Mouse (Mus musculus) cerebellum, postnatal 25 days (tissue): ENCODE results near the gene Cep128.
"Not testable (repeated sequence)": the region's sequence is repeated elsewhere in the genome, so short reads cannot be mapped to it uniquely, and the experiment has no call there.

Experiments used
- DNase-seq, 2 experiments: peaks; one replicate each; pipeline ENCODE4 v3.0.0; 2021; ENCODE audit warnings: mixed read lengths in 2 of 2

The Cep128 gene

DNA sequence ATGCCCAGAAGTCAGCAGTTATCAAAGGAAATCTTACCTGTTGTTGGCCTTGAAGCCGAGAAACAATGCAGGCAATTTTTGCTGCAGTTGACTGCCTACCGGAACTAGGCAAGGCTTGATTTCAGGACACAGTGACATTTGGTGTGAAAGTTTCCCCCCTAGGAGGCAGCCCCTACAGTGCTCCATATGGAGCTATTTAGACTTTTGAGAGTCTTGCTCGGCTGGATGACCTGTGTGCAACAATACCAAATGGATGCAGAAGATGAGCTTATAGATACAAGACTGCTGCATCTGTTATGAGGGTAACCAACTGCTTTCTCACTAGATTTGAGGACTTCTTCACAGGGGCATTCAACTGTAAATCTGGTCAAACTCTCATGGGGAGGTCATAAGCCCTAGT, 331.9 kb downstream of the Cep128 start:
- peak; percentile 55 to 58 for DNase-seq

GRCm38 (mm10) chr12:91050593-91051325, 333.4 kb downstream of the Cep128 start:
- peak; percentile 86 to 88 for DNase-seq

DNA sequence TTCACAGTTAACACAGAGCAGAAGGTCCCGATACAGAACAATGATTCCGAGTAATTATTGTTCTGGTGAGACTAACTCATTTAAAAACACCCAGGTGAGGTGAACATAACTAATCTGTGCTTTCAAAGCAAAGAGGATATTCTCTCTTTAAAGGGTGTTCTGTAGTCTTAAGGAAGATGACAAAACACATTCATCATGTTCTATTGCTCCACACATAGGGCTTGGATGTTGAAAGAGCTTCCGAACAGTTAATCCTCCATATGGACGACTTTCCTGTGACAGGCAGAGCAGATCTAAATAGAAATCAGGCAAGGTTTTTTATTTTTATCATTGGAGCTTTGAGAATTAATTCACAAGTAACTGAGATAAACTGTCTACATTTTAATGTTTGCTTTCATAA, 342.8 kb downstream of the Cep128 start:
- no peak for DNase-seq

GRCm38 (mm10) chr12:91040267-91040905, 343.8 kb downstream of the Cep128 start:
- DNase-seq, result no peak

DNA sequence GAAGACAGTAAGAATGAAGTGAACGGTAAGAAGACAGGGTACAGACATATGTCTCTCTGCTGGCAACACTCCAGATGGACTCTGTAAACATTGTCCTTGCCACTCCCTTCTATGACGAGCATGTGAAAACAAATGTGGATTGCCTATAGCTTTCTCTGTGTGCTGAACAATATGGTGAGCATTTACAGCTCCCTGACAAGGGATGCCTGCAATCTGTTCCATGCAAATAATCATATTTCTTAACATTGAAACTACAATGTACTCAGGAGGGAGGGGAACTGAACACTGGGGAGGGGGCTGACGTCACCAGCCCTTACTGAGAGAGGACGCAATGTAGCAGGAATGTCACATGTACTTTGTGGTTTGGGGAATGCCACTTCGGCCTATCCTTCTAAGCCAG, 355.1 kb downstream of the Cep128 start:
- no peak for DNase-seq

- DNase-seq, result no peak
These were observed 356.5 kb downstream of the Cep128 start for GRCm38 (mm10) chr12:91027681-91028080.

GRCm38 (mm10) chr12:91027100-91027499, 357.1 kb downstream of the Cep128 start:
- no peak for DNase-seq

- DNase-seq, result no peak
These were observed 369.1 kb downstream of the Cep128 start for GRCm38 (mm10) chr12:91015075-91015474.

DNA sequence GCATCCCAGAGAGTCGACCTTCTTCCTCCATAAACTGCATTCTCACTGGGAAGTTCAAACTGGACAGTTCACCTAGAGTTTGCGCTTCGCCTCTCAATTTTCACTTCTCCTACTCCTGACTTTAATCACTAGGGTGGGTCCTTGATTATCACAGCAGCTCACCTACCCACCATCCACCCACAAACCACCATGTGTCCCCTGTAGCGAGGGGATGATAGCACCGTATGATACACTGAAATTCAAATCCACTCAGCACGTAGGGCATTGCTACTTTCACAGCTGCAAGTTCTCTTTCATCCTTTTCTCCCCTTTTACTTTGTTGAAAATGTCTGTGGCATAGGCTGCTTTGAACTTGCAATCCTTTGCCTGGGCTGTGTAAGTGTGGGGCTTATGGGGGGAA, 371.2 kb downstream of the Cep128 start:
- no peak for DNase-seq

DNA sequence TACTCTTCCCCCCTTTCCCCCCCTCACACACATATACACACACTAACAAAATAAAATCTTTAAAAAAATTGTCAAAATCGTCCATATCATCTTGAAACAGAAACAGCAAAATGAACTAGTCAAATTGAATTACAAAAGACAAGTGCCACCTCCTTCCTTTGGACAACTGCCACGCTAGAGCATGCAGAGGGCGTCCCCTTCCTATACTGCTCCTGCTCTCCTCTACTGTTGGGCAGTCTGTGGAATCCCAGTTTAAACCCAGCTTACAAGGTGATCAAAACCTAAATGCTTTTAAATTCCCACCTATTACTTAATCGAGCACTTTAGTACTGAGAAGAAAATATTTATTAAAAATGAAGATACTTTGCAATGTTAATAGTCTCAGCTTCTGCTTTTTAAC, 372.0 kb downstream of the Cep128 start:
- DNase-seq, result no peak

GRCm38 (mm10) chr12:91008736-91009135, 375.5 kb downstream of the Cep128 start:
- DNase-seq, result no peak

GRCm38 (mm10) chr12:91008170-91008569, 376.0 kb downstream of the Cep128 start:
- DNase-seq, result no peak

GRCm38 (mm10) chr12:90997539-90997938, 386.7 kb downstream of the Cep128 start:
- peak; percentile 17 to 45 for DNase-seq

GRCm38 (mm10) chr12:90993331-90993730, 390.9 kb downstream of the Cep128 start:
- no peak for DNase-seq

DNA sequence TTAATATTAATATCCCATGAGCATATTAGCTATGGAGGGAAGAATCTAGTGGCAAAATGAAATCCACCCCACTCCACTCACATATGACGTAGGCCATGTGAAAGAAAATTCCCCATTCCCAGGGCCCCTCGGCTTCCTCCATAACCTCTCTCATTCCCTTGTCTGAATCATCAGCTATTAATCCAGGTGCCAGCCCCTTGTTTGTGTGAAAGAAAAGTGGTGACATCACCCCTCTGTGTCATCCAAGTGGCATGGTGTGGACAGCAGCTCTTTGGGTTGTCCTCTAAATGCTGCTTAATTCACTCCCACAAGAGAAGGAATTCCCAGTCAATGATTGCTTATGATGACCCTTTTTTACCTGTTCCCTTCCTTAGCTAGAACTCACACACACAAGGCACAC, 396.4 kb downstream of the Cep128 start:
- no peak for DNase-seq

DNA sequence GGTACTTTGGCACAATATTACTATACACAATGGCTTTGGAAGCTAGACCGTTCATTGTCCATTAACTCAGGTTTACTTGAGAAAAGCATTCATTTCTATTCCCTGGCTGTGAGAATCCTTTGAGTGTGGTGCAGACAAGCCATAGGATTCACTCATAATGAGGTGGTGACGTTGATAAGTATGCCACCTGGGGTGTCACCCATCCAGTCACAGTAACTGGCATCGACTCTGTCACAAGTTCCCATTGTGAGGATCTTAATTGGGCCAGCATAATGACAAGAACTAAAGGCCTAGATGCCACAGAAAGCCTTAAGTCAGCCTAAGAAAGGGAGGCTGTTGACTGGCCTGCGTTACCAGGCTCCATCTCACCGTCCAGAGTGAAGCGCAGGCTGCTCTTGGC, 396.9 kb downstream of the Cep128 start:
- no peak for DNase-seq

GRCm38 (mm10) chr12:90982018-90982417, 402.2 kb downstream of the Cep128 start:
- no peak for DNase-seq

DNA sequence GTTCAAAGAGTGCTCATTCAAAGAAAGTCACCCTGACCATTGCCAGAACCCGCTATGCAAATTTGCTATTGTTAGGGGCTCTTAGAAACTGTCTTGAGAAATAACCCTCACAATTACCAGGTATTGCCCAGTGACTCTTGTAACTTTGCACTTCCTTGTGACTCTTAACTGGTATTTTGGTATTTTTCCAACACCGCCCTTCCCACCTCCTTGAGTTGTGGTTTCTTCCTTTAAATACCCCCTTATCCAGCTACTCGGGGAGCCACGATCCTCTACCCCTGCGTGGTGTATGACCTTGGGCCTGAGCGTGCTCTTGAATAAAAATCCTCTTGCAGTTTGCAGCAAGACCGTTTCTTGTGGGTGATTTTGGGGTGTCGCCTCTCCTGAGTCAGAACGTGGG, 407.8 kb downstream of the Cep128 start:
- not testable (repeated sequence) for DNase-seq

DNA sequence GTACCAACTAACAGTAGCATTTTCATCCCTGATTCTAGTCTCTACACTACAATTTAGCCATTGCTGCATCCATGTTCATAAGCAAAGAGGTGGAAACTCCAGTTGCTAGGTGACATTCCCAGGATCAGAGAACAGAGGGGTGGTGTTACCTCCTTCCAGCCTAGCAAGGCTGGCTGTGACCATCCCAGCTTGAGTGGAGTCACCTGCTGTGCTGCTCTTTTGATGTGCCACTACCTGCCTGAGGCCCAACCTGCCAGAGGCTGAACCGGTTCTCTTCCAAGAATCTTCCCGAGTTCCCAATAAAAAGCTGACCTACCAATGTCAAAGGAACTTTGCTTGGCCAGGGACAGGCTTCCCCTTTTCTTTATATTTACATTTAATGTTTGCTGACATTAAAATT, 408.8 kb downstream of the Cep128 start:
- DNase-seq, result no peak

- DNase-seq, result no peak
These were observed 413.1 kb downstream of the Cep128 start for GRCm38 (mm10) chr12:90971156-90971555.

GRCm38 (mm10) chr12:90961386-90962017, 422.7 kb downstream of the Cep128 start:
- peak; percentile 78 to 81 for DNase-seq

DNA sequence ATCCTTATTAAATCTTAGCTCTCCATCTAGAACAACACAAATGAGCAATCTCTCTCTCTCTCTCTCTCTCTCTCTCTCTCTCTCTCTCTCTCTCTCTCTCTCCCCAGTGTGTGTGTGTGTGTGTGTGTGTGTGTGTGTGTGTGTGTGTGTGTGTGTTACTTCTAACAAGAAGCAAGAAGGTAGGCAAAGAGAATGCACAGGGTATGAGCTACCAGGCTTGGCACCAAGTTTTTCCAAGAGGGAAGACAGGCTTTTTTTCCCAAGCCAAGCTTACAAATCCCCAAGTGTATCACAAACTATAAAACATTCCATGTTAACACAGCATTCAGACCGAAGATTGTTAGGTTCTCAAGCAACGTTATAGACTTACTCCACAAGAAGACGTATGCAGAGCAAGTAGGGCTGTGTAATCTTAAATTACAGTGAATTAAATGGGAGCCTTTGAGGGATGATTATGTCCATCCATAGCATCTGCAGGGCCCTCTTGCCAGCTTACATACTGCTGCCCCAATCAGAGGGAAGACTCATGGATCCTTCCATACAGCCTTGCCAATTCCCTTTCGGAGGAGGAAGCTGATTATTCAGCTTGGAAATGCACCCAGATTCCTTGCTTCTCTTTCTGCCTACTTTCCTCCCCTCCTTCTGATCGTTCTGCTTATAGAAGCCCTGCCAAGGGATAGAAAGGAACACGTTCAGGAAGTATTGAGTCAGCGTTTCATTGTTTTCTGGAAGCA, 429.3 kb downstream of the Cep128 start:
- DNase-seq, result no peak
